Comparison of ENCODE assay signal across 16 mouse cellular contexts in genomic region chr8:46706730-46707129, GRCm38 (mm10).
"Had no signal": no experiment of that assay in that cellular context is flagged by ENCODE, and none has a peak within 500 bp of the region (broad histone marks: within the 10 kb centered on the region; RNA-seq: fewer than 3 reads in every experiment).

No protein-coding gene starts in this region.

- DNase-seq: kidney, adult 18-20 months; kidney, postnatal 10 days; kidney, postnatal 4 days; liver; lung, adult 18-20 months; lung, postnatal 4 days; right cerebral cortex, postnatal 14 days; thymus, adult 18-20 months; thymus, postnatal 14 days had no signal

- ATAC-seq: lung, postnatal 0 days; midbrain, embryonic 15.5 days had no signal

- H3K4me1 ChIP-seq: midbrain, embryonic 10.5 days; midbrain, embryonic 15.5 days; neural tube, embryonic 13.5 days had no signal

- H3K36me3 ChIP-seq: limb, embryonic 12.5 days; midbrain, embryonic 10.5 days; midbrain, embryonic 15.5 days; neural tube, embryonic 13.5 days had no signal

- H3K4me2 ChIP-seq: limb, embryonic 12.5 days; midbrain, embryonic 15.5 days; neural tube, embryonic 13.5 days had no signal

- H3K9me3 ChIP-seq: limb, embryonic 12.5 days; midbrain, embryonic 10.5 days; midbrain, embryonic 15.5 days; neural tube, embryonic 13.5 days had no signal

- H3K27me3 ChIP-seq: limb, embryonic 12.5 days; midbrain, embryonic 15.5 days; neural tube, embryonic 13.5 days had no signal

- H3K9ac ChIP-seq: limb, embryonic 12.5 days; liver, embryonic 14.5 days; midbrain, embryonic 15.5 days; neural tube, embryonic 13.5 days had no signal

- H3K4me3 ChIP-seq: layer of hippocampus, adult 2 months; limb, embryonic 12.5 days; midbrain, embryonic 10.5 days; midbrain, embryonic 15.5 days; neural tube, embryonic 13.5 days had no signal

- H3K27ac ChIP-seq: layer of hippocampus, adult 2 months; limb, embryonic 12.5 days; liver, embryonic 14.5 days; midbrain, embryonic 10.5 days; midbrain, embryonic 15.5 days; neural tube, embryonic 13.5 days had no signal
